8 mouse cellular contexts compared by ENCODE assay signal in genomic region chr11:121237345-121238128, GRCm38 (mm10). TPM values are rescaled to one million over a fixed set of nuclear protein-coding genes. Genes with fewer than 3 reads are reported as not detected.
DNase-seq lines count a peak whose midpoint lies in the region; ATAC-seq and TF ChIP-seq lines count a peak whose summit lies in the region.

No protein-coding gene starts in this region.

- TF ChIP-seq POLR2A in heart, adult 2 months (IDR thresholded peaks at IDR 0.05; ENCODE audit: insufficient read depth, low read depth, low read length) = no peak

- TF ChIP-seq CTCF in heart, adult 2 months (IDR thresholded peaks at IDR 0.05) = peak; percentile 48

- peaks cover 18% of the 10 kb centered on the region for H3K36me3 ChIP-seq in heart, adult 2 months (ENCODE audit: control insufficient read depth, insufficient read depth, low read length)
- H3K36me3 ChIP-seq in hindbrain, embryonic 14.5 days (replicated peaks; ENCODE audit: control insufficient read depth, insufficient read depth) = peaks cover 39% of the 10 kb centered on the region

- H3K27me3 ChIP-seq in heart, adult 2 months (ENCODE audit: control insufficient read depth, insufficient read depth, low read length) = no peaks in the 10 kb centered on the region
- no peaks in the 10 kb centered on the region for H3K27me3 ChIP-seq in hindbrain, embryonic 14.5 days (ENCODE audit: control insufficient read depth, insufficient read depth, low read length)

- intact Hi-C loops in heart, adult 2 months (cut with DNase I) = loop anchor here (2.0 kb wide), 1 partner anchor 117 kb away; the partner anchor contains the start of gene Wdr45b

- ATAC-seq in hindbrain, embryonic 14.5 days (ENCODE audit: low FRiP score) = no peak; the same call in 1 of the 2 replicates

- H3K9ac ChIP-seq in heart, adult 2 months (ENCODE audit: low read depth, low read length) = peak overlapping the region; percentile 90
- peak overlapping the region; percentile 80 for H3K9ac ChIP-seq in hindbrain, embryonic 14.5 days

- H3K4me3 ChIP-seq in heart, adult 2 months = peak overlapping the region; percentile 69
- H3K4me3 ChIP-seq in brown adipose tissue, adult 24 weeks (ENCODE audit: insufficient read depth, low read depth, low read length) = peak overlapping the region; percentile 75
- H3K4me3 ChIP-seq in hindbrain, embryonic 14.5 days (replicated peaks; ENCODE audit: low read length) = peak overlapping the region; percentile 65

- no peak for DNase-seq in heart, adult 2 months
- no peak for DNase-seq in heart, adult 9 months (ENCODE audit: low spot score in 2 of 2)
- peak; percentile 82 for DNase-seq in A20 (ENCODE audit: low read depth, low spot score)
- peak; percentile 57 for DNase-seq in hindbrain, embryonic 14.5 days (ENCODE audit: low spot score)
- peak; percentile 31 to 44 for DNase-seq in lung, adult 18-20 months
- peak; percentile 52 for DNase-seq in skeletal muscle tissue, adult 2 months (ENCODE audit: low read depth, low spot score)
- DNase-seq in cerebellum, postnatal 36 days = no peak

- peaks cover 1% of the 10 kb centered on the region; the same call in 1 of the 2 replicates for H3K79me2 ChIP-seq in heart, adult 2 months (replicated peaks; ENCODE audit: control insufficient read depth, insufficient read depth, low read length)

- H3K4me2 ChIP-seq in hindbrain, embryonic 14.5 days (replicated peaks) = peak overlapping the region; percentile 73

- peak overlapping the region; percentile 100 for H3K27ac ChIP-seq in heart, adult 2 months
- peak overlapping the region; percentile 39 for H3K27ac ChIP-seq in brown adipose tissue, adult 24 weeks (replicated peaks; ENCODE audit: low read depth, low read length)
- H3K27ac ChIP-seq in hindbrain, embryonic 14.5 days = peak overlapping the region; percentile 98

- TF ChIP-seq EP300 in heart, adult 2 months (IDR thresholded peaks at IDR 0.05; ENCODE audit: insufficient read depth, low read depth, low read length) = no peak

- no peaks in the 10 kb centered on the region for H3K9me3 ChIP-seq in hindbrain, embryonic 14.5 days (ENCODE audit: control insufficient read depth, low read length)

- peaks cover 4% of the 10 kb centered on the region for H3K4me1 ChIP-seq in heart, adult 2 months (ENCODE audit: control insufficient read depth, insufficient read depth, low read length)
- no peaks in the 10 kb centered on the region for H3K4me1 ChIP-seq in brown adipose tissue, adult 24 weeks (ENCODE audit: control insufficient read depth, insufficient read depth, insufficient read length, low read length)
- peaks cover 35% of the 10 kb centered on the region for H3K4me1 ChIP-seq in hindbrain, embryonic 14.5 days (replicated peaks; ENCODE audit: control insufficient read depth, insufficient read depth, low read length)

- 2% methylated on average over 28 of the region's 28 CpGs for WGBS in heart, adult 2 months
- WGBS in hindbrain, embryonic 14.5 days = 3% methylated on average over 28 of the region's 28 CpGs

RNA-seq across cellular contexts. Expression of gene Narf, which starts 0.5 kb away (rescaled TPM):
- 100 to 1,000 TPM in 1 of 2 experiments, 10 to 100 TPM in 1; 76.7 to 102 TPM for total RNA-seq in heart, adult 2 months (2021)
- polyA plus RNA-seq in heart, adult 2 months (2012; rRNA removed) = 91.4 and 145 TPM in 2 replicates
- polyA plus RNA-seq in brown adipose tissue, adult 24 weeks (2012; ENCODE audit: insufficient read depth, insufficient read length, missing spikeins) = 10.4 and 12.6 TPM in 2 replicates
- polyA plus RNA-seq in hindbrain, embryonic 14.5 days (2014; fragmentation: Nextera tagmentation; extraction: Ambion mirVana) = 79.6 and 86.0 TPM in 2 replicates

RNA-seq across cellular contexts. Expression of gene Cybc1, which starts 8.4 kb away (rescaled TPM):
- 1 to 10 TPM; 7.6 TPM for total RNA-seq in heart, adult 2 months (2021)
- 10.4 and 15.2 TPM in 2 replicates for polyA plus RNA-seq in heart, adult 2 months (2012; rRNA removed)
- polyA plus RNA-seq in brown adipose tissue, adult 24 weeks (2012; ENCODE audit: insufficient read depth, insufficient read length, missing spikeins) = 5.0 and 8.2 TPM in 2 replicates
- polyA plus RNA-seq in hindbrain, embryonic 14.5 days (2014; fragmentation: Nextera tagmentation; extraction: Ambion mirVana) = 36.3 and 37.5 TPM in 2 replicates

RNA-seq across cellular contexts. Expression of gene Foxk2, which starts 22.3 kb away (rescaled TPM):
- total RNA-seq in heart, adult 2 months (2021) = 10 to 100 TPM; 20.3 to 22.0 TPM
- 13.6 and 19.4 TPM in 2 replicates for polyA plus RNA-seq in heart, adult 2 months (2012; rRNA removed)
- 19.8 and 22.6 TPM in 2 replicates for polyA plus RNA-seq in brown adipose tissue, adult 24 weeks (2012; ENCODE audit: insufficient read depth, insufficient read length, missing spikeins)
- 15.3 and 18.5 TPM in 2 replicates for polyA plus RNA-seq in hindbrain, embryonic 14.5 days (2014; fragmentation: Nextera tagmentation; extraction: Ambion mirVana)

RNA-seq across cellular contexts. Expression of gene Ogfod3, which starts 33.0 kb away (rescaled TPM):
- 10 to 100 TPM; 15.8 to 19.8 TPM for total RNA-seq in heart, adult 2 months (2021)
- polyA plus RNA-seq in heart, adult 2 months (2012; rRNA removed) = 12.5 and 15.8 TPM in 2 replicates
- polyA plus RNA-seq in brown adipose tissue, adult 24 weeks (2012; ENCODE audit: insufficient read depth, insufficient read length, missing spikeins) = 15.7 and 18.7 TPM in 2 replicates
- polyA plus RNA-seq in hindbrain, embryonic 14.5 days (2014; fragmentation: Nextera tagmentation; extraction: Ambion mirVana) = 30.3 and 31.1 TPM in 2 replicates

RNA-seq across cellular contexts. Expression of gene Hexdc, which starts 33.3 kb away (rescaled TPM):
- total RNA-seq in heart, adult 2 months (2021) = 1 to 10 TPM; 6.7 to 7.6 TPM
- 10.1 and 15.6 TPM in 2 replicates for polyA plus RNA-seq in heart, adult 2 months (2012; rRNA removed)
- 2.1 and 3.3 TPM in 2 replicates for polyA plus RNA-seq in brown adipose tissue, adult 24 weeks (2012; ENCODE audit: insufficient read depth, insufficient read length, missing spikeins)
- 23.2 and 27.5 TPM in 2 replicates for polyA plus RNA-seq in hindbrain, embryonic 14.5 days (2014; fragmentation: Nextera tagmentation; extraction: Ambion mirVana)

Comparison
In these comparisons a context has a peak if more than half of its experiments do, and no peak if none do; other contexts are left out.
1. DNase-seq: peak in A20 (single experiment), hindbrain, embryonic 14.5 days (single experiment), lung, adult 18-20 months (2 of 2) and skeletal muscle tissue, adult 2 months (single experiment); none in heart, adult 2 months (0 of 2), heart, adult 9 months (0 of 2) and cerebellum, postnatal 36 days (0 of 2).
2. H3K27ac ChIP-seq: peak in every context shown above with its lines; median percentile 100 in heart, adult 2 months; 98 in hindbrain, embryonic 14.5 days; 39 in brown adipose tissue, adult 24 weeks.
3. Peak in every context shown above with its lines, with median percentiles within 50 percentile points of each other: H3K4me3 ChIP-seq.